Mouse (Mus musculus): ENCODE results near the gene Eps8l1.

DNA sequence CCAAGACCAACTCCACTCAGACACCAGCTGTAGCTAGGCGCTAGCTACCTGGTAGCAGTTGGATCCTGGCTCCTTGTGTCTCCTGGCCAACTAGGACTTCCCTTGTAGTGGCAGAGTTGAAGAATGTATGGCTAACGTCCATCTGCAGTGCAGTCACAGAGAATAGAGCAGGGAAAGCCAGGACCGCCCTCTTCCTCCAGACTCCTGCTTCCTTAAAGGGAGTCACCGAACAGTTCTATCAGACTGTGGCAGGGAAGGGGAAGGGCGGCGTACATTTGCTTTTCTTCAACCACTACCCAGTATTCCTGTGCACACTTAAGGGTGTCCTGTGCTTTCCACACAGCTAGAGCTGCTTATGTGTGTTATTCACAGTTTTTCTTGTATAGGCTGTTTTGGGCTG lies 30.8 kb downstream of the Eps8l1 start:
- TF ChIP-seq CTCF (IDR thresholded peaks at IDR 0.05; ENCODE audit: control insufficient read depth, insufficient read depth, insufficient replicate concordance, low read depth, low read length) (no peak), POLR2A (IDR thresholded peaks at IDR 0.05; ENCODE audit: control insufficient read depth, low read depth, low read length) (no peak)
